Mouse (Mus musculus) liver, embryonic 12.5 days (tissue): Measurements from ENCODE around the gene Dgcr8. TPM values are rescaled to one million over a fixed set of nuclear protein-coding genes. Genes with fewer than 3 reads are reported as not detected.
"Not testable (repeated sequence)": the region's sequence is repeated elsewhere in the genome, so short reads cannot be mapped to it uniquely, and the experiment has no call there.

ENCODE experiments used
- ATAC-seq: fragments of 200-750 bp; cut with Nextera tagmentation; 2 replicates; pipeline ENCODE4 v1.8.0; 2017; ENCODE audit warnings: moderate number of reproducible peaks, mild to moderate bottlenecking, moderate library complexity
- H3K27ac ChIP-seq: fragments of 300-500 bp; sonication (generic); 2 replicates; pipeline ENCODE4 v1.5.1; 2016; ENCODE audit warnings: mild to moderate bottlenecking
- H3K27me3 ChIP-seq: fragments of 300-500 bp; sonication (generic); replicated peaks from 2 replicates; pipeline ENCODE4 v1.6.1; 2016; ENCODE audit warnings: mild to moderate bottlenecking, moderate library complexity
- H3K36me3 ChIP-seq: fragments of 300-500 bp; sonication (generic); 2 replicates; pipeline ENCODE4 v1.6.1; 2016; ENCODE audit warnings: mild to moderate bottlenecking, moderate library complexity
- H3K4me1 ChIP-seq: fragments of 300-500 bp; sonication (generic); 2 replicates; pipeline ENCODE4 v1.6.1; 2016
- H3K4me2 ChIP-seq: fragments of 300-500 bp; sonication (generic); 2 replicates; pipeline ENCODE4 v1.6.1; 2016; ENCODE audit warnings: mild to moderate bottlenecking, moderate library complexity
- H3K4me3 ChIP-seq: fragments of 300-500 bp; sonication (generic); 2 replicates; pipeline ENCODE4 v1.5.1; 2016; ENCODE audit warnings: mild to moderate bottlenecking, moderate library complexity
- H3K9ac ChIP-seq: fragments of 300-500 bp; sonication (generic); 2 replicates; pipeline ENCODE4 v1.6.1; 2016; ENCODE audit warnings: mild to moderate bottlenecking, moderate library complexity
- H3K9me3 ChIP-seq: fragments of 300-500 bp; sonication (generic); replicated peaks from 2 replicates; pipeline ENCODE4 v1.6.1; 2016; ENCODE audit warnings: mild to moderate bottlenecking, moderate library complexity
- WGBS: fragments of 180-500 bp; shearing (Covaris S2); methylation state at CpG from one replicate; pipeline ENCODE4 v1.1.7; 2016; ENCODE audit not compliant: insufficient replicate concordance; 5-methylcytosine and 5-hydroxymethylcytosine counted together
- polyA plus RNA-seq: library from polyadenylated mRNA; unstranded; fragments of >200 nt; fragmentation: Nextera tagmentation; extraction: Ambion mirVana; gene quantifications from 2 replicates; pipeline ENCODE4 v1.2.1, GENCODE M21; 2016

Dgcr8 gene
- polyA plus RNA-seq: 17.1 and 19.0 TPM in 2 replicates

DNA sequence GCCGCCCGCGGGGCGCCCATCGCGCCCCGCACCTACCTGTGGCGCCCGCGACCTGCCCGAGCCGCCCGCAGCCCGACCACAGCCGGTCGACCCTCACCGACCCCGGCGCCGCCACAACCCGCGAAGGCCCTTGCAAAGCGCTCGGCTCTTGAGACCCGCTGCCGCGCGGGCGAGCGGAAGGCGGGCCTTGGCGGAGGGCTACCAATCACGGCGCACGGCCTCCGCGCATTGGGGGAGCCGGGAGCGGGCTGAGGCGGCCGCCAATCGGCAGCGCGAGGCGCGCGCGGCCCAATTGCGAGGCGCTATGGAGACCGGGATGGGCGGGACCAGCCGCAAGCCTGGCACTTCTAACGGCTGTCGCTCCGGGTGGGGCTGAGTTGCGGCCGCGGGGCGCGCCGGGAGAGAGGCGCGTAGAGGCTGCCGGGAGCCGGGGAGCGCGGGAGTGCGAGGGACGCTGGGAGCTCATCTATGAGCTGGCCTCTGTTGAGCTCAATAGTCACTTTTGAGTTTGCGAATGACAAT, at the start of gene Dgcr8:
Gene Dgcr8 (minus strand): TSS at position 180 of the 522 bp plus-strand sequence.
- Histone ChIP-seq H3K4me3 (peak within 1 kb of the TSS; percentile 74), H3K4me2 (peak within 1 kb of the TSS; percentile 94), H3K9ac (peak within 1 kb of the TSS; percentile 87), H3K9me3 (no peaks in the 10 kb centered on the region), H3K4me1 (peaks cover 37% of the 10 kb centered on the region), H3K36me3 (peaks cover 37% of the 10 kb centered on the region), H3K27me3 (no peaks in the 10 kb centered on the region), H3K27ac (peak within 1 kb of the TSS; percentile 91)
- peak; percentile 97 for ATAC-seq
- under 1% methylated on average over 65 of the region's 71 CpGs for WGBS

DNA sequence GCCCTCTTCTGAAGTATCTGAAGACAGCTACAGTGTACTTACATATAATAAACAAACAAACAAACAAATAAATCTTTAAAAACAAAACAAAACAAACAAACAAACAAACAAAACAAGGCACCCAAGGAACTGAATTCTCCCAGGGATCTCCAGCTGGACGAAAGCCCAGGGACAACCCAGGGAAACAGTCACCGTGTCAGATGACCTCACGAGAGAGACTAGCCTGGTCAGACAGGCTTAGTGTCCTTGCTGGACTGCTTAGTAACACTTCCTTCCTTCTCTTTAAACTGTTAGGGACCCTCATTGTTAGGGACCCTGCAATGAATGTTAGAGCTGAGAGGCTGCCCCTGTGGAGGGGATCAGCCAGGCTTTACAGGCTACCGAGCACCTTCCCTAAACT, 48.2 kb upstream of the Dgcr8 start:
- no peak overlapping the region for H3K4me2 ChIP-seq
- 82% methylated on average over 4 of the region's 4 CpGs for WGBS
- no peak overlapping the region for H3K9ac ChIP-seq
- no peaks in the 10 kb centered on the region for H3K27me3 ChIP-seq
- H3K4me3 ChIP-seq: no peak overlapping the region
- peaks cover 79% of the 10 kb centered on the region for H3K36me3 ChIP-seq
- no peak for ATAC-seq
- no peaks in the 10 kb centered on the region for H3K9me3 ChIP-seq
- peaks cover 39% of the 10 kb centered on the region for H3K4me1 ChIP-seq
- no peak overlapping the region for H3K27ac ChIP-seq

DNA sequence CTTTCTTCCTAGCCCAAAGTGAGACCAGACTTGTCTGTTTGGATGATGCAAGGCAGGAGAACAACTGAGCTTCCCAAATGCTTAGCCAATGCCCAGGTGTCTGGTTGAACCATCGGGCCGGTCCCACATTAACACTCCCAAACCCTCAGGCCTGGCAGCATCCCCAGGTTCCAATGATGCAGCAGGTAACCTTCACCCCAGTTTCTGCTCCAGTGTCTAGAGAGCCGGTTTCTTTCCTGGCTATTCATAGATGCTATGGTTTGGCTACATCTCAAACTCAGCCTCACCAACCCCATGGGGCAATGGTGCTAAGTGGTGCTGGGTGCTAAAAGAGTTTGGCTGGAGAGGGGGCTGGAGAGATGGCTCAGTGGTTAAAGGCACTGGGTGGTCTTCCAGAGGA, 46.9 kb upstream of the Dgcr8 start:
- Histone ChIP-seq H3K9me3 (no peaks in the 10 kb centered on the region), H3K4me3 (no peak overlapping the region), H3K27ac (no peak overlapping the region), H3K27me3 (no peaks in the 10 kb centered on the region), H3K4me2 (no peak overlapping the region), H3K9ac (no peak overlapping the region), H3K36me3 (peaks cover 92% of the 10 kb centered on the region), H3K4me1 (peaks cover 26% of the 10 kb centered on the region)
- ATAC-seq: no peak
- 90% methylated on average over 3 of the region's 3 CpGs for WGBS

DNA sequence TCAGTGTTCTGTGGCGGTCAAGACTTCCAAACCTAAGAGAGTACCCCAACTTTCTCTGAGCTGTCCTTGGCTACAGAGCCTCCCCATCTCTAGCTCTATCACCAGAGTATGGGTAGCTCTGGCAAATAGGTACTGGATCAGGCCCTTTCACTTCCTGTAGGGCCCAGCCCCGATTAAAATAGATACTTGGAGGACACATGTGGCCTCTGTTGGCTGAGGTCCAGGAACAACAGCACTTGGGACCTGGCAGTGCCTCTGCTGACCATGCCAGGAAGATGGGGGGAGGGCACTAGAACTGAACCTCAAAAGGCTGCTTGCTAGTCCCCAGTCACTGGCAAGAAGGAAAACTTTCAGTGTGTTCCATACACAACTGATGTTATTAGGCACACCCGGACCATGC, 44.9 kb upstream of the Dgcr8 start:
- Histone ChIP-seq H3K4me1 (peaks cover 11% of the 10 kb centered on the region; the same call in 1 of the 2 replicates), H3K27me3 (no peaks in the 10 kb centered on the region), H3K9ac (no peak overlapping the region), H3K27ac (no peak overlapping the region), H3K36me3 (peaks cover 91% of the 10 kb centered on the region), H3K9me3 (no peaks in the 10 kb centered on the region), H3K4me3 (no peak overlapping the region), H3K4me2 (no peak overlapping the region)
- no peak for ATAC-seq
- 76% methylated on average over 3 of the region's 3 CpGs for WGBS

DNA sequence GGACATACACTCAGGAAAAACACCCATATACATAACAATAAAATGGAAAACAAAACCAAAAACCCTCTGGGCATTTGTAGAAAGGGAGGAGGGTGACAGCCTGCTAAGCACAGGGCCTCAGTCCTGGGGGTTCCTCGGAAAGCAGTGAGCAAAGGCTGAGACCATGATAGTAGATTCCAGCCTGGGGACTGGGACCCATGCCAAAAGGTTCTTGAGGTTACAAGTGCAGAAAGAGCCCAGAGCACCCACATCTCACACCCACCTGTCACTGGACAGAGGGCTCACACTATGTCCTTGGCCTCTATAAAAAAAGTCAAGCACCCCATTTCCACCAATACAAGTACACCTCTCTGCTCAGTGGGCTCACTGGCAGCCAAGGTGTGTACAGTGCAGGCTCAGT, 39.5 kb upstream of the Dgcr8 start:
- H3K4me3 ChIP-seq: no peak overlapping the region
- 0 out of 2 replicates have a peak, but pooled peaks cover 3% of the 10 kb centered on the region for H3K4me1 ChIP-seq
- no peak overlapping the region for H3K27ac ChIP-seq
- 93% methylated on average over 1 of the region's 1 CpGs for WGBS
- no peaks in the 10 kb centered on the region for H3K27me3 ChIP-seq
- H3K4me2 ChIP-seq: no peak overlapping the region
- ATAC-seq: no peak
- H3K36me3 ChIP-seq: peaks cover 85% of the 10 kb centered on the region
- no peaks in the 10 kb centered on the region for H3K9me3 ChIP-seq
- no peak overlapping the region for H3K9ac ChIP-seq

DNA sequence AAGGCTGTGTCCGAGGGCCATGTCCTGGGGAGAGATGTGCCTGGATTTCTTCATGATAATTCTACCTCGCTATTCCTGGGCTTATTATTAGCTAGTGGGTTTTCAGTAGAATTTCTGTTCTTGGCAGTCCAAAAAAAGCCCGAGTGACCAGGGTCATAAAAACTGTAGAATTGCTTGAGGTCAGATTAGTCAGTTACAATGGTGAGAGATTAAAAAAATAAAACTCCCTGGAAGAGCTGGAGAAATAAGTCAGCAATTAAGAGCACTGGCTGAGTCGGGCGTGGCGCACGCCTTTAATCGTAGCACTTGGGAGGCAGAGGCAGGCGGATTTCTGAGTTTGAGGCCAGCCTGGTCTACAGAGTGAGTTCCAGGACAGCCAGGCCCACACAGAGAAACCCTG, 38.9 kb upstream of the Dgcr8 start:
- Histone ChIP-seq H3K27ac (no peak overlapping the region), H3K36me3 (peaks cover 85% of the 10 kb centered on the region)
- 83% methylated on average over 9 of the region's 9 CpGs for WGBS

DNA sequence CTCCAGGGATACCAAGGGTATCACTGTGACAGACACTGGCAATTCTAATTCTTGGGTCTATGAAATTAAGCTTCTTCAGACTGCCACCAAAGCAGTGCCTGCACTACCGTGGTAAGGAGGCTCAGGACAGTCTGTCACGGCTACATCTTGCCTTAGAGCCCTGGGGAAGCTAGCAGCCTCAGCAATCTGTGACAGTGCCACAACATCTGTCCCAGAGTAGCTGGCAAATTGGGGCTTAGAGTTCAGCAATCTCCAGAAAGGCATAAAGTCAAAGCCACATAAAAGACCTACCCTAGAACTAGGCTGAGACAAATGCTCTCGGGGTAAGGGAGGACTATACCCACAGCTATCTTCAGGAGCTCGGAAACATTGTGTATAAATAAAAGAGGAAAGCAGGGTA, 36.7 kb upstream of the Dgcr8 start:
- 0 out of 2 replicates have a peak, but pooled peaks cover 3% of the 10 kb centered on the region for H3K4me1 ChIP-seq
- no peak overlapping the region for H3K27ac ChIP-seq
- no peak for ATAC-seq
- peaks cover 87% of the 10 kb centered on the region for H3K36me3 ChIP-seq
- no peaks in the 10 kb centered on the region for H3K9me3 ChIP-seq
- H3K4me2 ChIP-seq: no peak overlapping the region
- no peaks in the 10 kb centered on the region for H3K27me3 ChIP-seq
- no peak overlapping the region for H3K4me3 ChIP-seq
- WGBS: 75% methylated on average over 4 of the region's 4 CpGs
- H3K9ac ChIP-seq: no peak overlapping the region

More for the DNA sequence above, 38.9 kb upstream of the Dgcr8 start:
- no peak for ATAC-seq
- H3K27me3 ChIP-seq: no peaks in the 10 kb centered on the region
- H3K4me3 ChIP-seq: no peak overlapping the region
- no peak overlapping the region for H3K9ac ChIP-seq
- H3K4me2 ChIP-seq: no peak overlapping the region
- H3K4me1 ChIP-seq: 0 out of 2 replicates have a peak, but pooled peaks cover 3% of the 10 kb centered on the region
- no peaks in the 10 kb centered on the region for H3K9me3 ChIP-seq

DNA sequence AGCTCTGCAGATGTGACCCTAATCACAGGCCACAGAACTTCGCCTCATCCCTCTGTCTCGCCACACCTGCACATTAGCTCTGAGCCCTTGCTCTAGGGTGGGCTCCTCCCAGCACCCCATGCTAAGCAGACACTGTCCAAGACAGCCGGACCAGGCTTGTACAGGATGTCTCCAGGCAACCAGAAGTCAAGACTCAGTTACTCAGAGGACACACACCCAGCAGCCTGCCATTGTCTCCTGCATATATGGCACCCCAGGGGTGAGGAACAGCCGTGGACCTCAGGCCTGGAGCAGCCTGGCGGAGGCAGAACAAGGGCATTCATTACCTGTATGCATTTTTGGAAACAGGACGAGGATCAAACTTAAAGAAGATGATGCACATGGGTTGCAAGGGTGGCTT, 35.0 kb upstream of the Dgcr8 start:
- peaks cover 92% of the 10 kb centered on the region for H3K36me3 ChIP-seq
- 83% methylated on average over 6 of the region's 6 CpGs for WGBS
- ATAC-seq: no peak
- no peak overlapping the region for H3K9ac ChIP-seq
- no peak overlapping the region for H3K27ac ChIP-seq
- H3K4me1 ChIP-seq: no peaks in the 10 kb centered on the region; the same call in 1 of the 2 replicates
- H3K9me3 ChIP-seq: no peaks in the 10 kb centered on the region
- no peak overlapping the region for H3K4me3 ChIP-seq
- H3K4me2 ChIP-seq: no peak overlapping the region
- H3K27me3 ChIP-seq: no peaks in the 10 kb centered on the region

DNA sequence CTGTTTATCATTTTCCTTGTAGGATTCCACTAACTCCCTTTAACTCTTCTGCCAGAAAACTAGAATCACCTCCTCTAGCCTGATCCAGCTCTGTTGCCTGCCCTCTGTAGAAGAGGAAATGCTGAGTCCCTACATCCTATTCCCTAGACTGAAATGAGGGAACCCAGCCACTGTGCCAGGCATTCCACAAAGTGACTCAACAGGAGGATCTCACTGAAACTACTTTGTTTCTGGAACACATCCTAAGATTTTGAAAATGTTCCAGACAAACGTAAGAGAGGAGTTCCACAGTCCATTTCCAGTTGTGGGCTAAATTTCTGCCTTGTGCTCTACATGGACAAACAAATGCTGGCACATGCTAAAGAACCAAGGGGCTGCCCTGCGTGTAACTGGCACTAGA, 34.4 kb upstream of the Dgcr8 start:
- no peak for ATAC-seq
- H3K27ac ChIP-seq: no peak overlapping the region
- H3K36me3 ChIP-seq: peaks cover 94% of the 10 kb centered on the region

DNA sequence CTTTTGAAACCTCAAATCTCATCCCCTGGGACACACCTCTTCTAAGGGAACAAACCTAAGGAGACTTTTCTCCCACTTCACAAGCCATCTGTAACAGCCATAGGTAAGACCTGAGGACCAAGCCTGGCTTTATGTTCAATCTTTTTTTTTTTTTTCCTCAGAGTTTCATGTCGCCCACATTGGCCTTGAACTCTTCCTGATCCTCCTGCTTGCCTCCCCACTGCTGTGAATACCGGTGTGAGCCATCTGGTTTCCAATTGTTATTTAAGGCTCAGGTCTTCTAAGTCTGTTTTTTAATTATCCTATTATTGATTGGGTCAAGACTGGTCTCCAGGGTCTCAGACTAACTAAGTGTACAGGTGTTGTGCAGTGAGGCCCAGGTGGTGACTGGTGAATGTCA, 32.4 kb upstream of the Dgcr8 start:
- Histone ChIP-seq H3K36me3 (peaks cover 91% of the 10 kb centered on the region), H3K9ac (no peak overlapping the region), H3K9me3 (no peaks in the 10 kb centered on the region), H3K4me3 (no peak overlapping the region), H3K27ac (no peak overlapping the region), H3K4me1 (no peaks in the 10 kb centered on the region; the same call in 1 of the 2 replicates), H3K4me2 (no peak overlapping the region), H3K27me3 (no peaks in the 10 kb centered on the region)
- 71% methylated on average over 2 of the region's 2 CpGs for WGBS
- ATAC-seq: no peak

More for the DNA sequence above, 34.4 kb upstream of the Dgcr8 start:
- Histone ChIP-seq H3K9me3 (no peaks in the 10 kb centered on the region), H3K9ac (no peak overlapping the region), H3K4me1 (no peaks in the 10 kb centered on the region; the same call in 1 of the 2 replicates), H3K4me3 (no peak overlapping the region), H3K4me2 (no peak overlapping the region), H3K27me3 (no peaks in the 10 kb centered on the region)
- 75% methylated on average over 2 of the region's 2 CpGs for WGBS

DNA sequence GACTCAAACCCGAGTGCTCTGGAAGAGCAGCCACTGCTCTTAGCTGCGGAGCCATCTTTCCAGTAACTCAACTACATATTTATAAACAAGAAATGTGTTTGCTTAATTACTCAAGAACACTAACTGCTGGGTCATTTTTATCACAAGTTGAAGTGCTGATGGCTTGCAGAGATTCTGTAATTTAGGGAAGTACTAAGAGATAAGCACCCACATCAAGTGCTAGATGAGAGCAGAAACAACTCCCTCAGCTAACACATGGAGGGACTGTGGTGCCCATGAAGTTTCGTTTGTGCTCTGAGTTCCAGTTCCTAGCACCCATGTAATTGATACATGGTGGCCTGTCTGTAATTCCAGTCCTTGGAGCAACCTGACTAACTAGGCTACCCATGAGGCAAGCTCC, 29.9 kb upstream of the Dgcr8 start:
- no peak overlapping the region for H3K4me2 ChIP-seq
- no peaks in the 10 kb centered on the region for H3K27me3 ChIP-seq
- no peaks in the 10 kb centered on the region for H3K9me3 ChIP-seq
- H3K27ac ChIP-seq: no peak overlapping the region
- H3K4me1 ChIP-seq: no peaks in the 10 kb centered on the region; the same call in 1 of the 2 replicates
- WGBS: 75% methylated on average over 3 of the region's 3 CpGs
- no peak overlapping the region for H3K4me3 ChIP-seq
- H3K36me3 ChIP-seq: peaks cover 90% of the 10 kb centered on the region
- no peak overlapping the region for H3K9ac ChIP-seq
- no peak for ATAC-seq

DNA sequence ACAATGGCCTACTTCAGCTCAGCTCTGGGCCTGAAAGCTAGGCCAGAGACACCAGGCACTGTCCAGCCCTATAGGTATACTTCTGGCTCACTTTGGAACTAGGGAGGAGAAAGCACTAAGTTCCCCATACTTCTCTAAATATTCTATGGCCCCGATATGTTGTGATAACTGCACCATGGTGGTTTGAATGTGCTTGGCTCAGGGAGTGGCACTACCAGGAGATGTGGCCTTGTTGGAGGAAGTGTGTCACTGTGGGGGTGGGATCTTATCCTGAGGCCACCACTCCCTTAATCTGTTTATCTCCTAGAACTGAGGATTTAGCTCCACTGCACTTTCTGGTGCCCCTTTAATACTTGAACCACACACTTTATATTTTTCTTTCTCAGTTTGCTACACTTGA, 19.1 kb upstream of the Dgcr8 start:
- 0 out of 2 replicates have a peak, but pooled peaks have one; percentile 32 for ATAC-seq
- Histone ChIP-seq H3K27me3 (no peaks in the 10 kb centered on the region), H3K4me3 (no peak overlapping the region), H3K4me1 (no peaks in the 10 kb centered on the region; the same call in 1 of the 2 replicates), H3K36me3 (peaks cover 94% of the 10 kb centered on the region), H3K9me3 (no peaks in the 10 kb centered on the region), H3K4me2 (no peak overlapping the region), H3K9ac (no peak overlapping the region), H3K27ac (no peak overlapping the region)
- 28% methylated on average over 1 of the region's 1 CpGs for WGBS

DNA sequence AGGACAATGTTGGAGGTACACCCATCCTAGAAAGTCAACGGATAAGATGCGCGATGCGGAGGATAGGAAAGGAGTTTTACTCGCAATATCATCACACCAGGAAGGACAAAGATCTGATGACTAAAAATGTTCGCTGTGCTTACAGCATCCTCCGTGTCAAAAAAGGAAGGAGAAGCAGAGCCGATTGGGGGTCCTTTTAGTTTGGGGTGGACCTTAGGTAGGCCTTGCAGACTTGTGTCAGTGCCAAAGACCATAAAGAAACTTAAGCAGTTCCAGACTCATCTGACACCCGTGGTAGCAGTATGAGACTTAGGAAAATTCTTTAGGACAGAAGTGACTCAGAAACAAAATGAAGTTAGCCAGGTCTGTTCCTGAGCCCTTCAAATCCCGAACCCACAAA, 568 bp upstream of the Dgcr8 start:
- ATAC-seq, H3K9me3 ChIP-seq, H3K27me3 ChIP-seq: not testable (repeated sequence)
- peak overlapping the region; percentile 64 for H3K9ac ChIP-seq
- H3K4me3 ChIP-seq: peak overlapping the region; percentile 74
- peak overlapping the region; percentile 73 for H3K27ac ChIP-seq
- H3K36me3 ChIP-seq: peaks cover 32% of the 10 kb centered on the region
- H3K4me1 ChIP-seq: peaks cover 37% of the 10 kb centered on the region
- H3K4me2 ChIP-seq: peak overlapping the region; percentile 94
- WGBS: 2% methylated on average over 10 of the region's 10 CpGs
